Mouse (Mus musculus) kidney, postnatal 0 days (tissue): ENCODE measurements around the gene Tekt1. TPM values are rescaled to one million over a fixed set of nuclear protein-coding genes. Genes with fewer than 3 reads are reported as not detected.
A peak's percentile ranks its signal among the peaks of the same experiment; 100 is the strongest.

Experiments used
- ATAC-seq: fragments of 200-750 bp; cut with Nextera tagmentation; replicated peaks from 2 replicates; pipeline ENCODE4 v1.8.0; 2017; ENCODE audit warnings: low read depth, moderate number of reproducible peaks, moderate TSS enrichment, moderate library complexity; ENCODE audit not compliant: low FRiP score
- DNase-seq: peaks from one replicate; pipeline ENCODE4 v3.0.0-alpha.2; 2016; ENCODE audit warnings: low spot score
- H3K27ac ChIP-seq: fragments of 300-500 bp; sonication (generic); 2 replicates; pipeline ENCODE4 v1.5.1; 2014; ENCODE audit warnings: mild to moderate bottlenecking
- H3K27me3 ChIP-seq: fragments of 300-500 bp; sonication (generic); 2 replicates; pipeline ENCODE4 v1.6.1; 2014; ENCODE audit warnings: low read length, mixed read lengths; ENCODE audit not compliant: insufficient read depth
- H3K36me3 ChIP-seq: fragments of 300-500 bp; sonication (generic); 2 replicates; pipeline ENCODE4 v1.6.1; 2014; ENCODE audit warnings: low read length, mixed read lengths; ENCODE audit not compliant: insufficient read depth
- H3K4me1 ChIP-seq: fragments of 300-500 bp; sonication (generic); replicated peaks from 2 replicates; pipeline ENCODE4 v1.6.1; 2014; ENCODE audit warnings: antibody characterized with exemption, low read length, mixed read lengths; ENCODE audit not compliant: insufficient read depth
- H3K4me2 ChIP-seq: fragments of 300-500 bp; sonication (generic); 2 replicates; pipeline ENCODE4 v1.6.1; 2014; ENCODE audit warnings: mild to moderate bottlenecking, low read length, moderate library complexity, mixed read lengths
- H3K4me3 ChIP-seq: fragments of 300-500 bp; sonication (generic); replicated peaks from 2 replicates; pipeline ENCODE4 v1.5.1; 2014; ENCODE audit warnings: low read depth, low read length
- H3K9ac ChIP-seq: fragments of 300-500 bp; sonication (generic); 2 replicates; pipeline ENCODE4 v1.6.1; 2014; ENCODE audit warnings: low read depth, low read length
- H3K9me3 ChIP-seq: fragments of 300-500 bp; sonication (generic); replicated peaks from 2 replicates; pipeline ENCODE4 v1.6.1; 2016; ENCODE audit warnings: low read length, inconsistent platforms, mixed read lengths
- CTCF ChIP-seq: IDR thresholded peaks from 2 replicates; pipeline ENCODE4 v1.5.1; 2016; ENCODE audit warnings: antibody characterized with exemption, low read depth, mild to moderate bottlenecking, moderate library complexity
- WGBS: fragments of 180-500 bp; shearing (Covaris S2); extraction: QIAGEN DNeasy Blood & Tissue Kit; methylation state at CpG from one replicate; pipeline ENCODE4 v1.1.7; 2014; 5-methylcytosine and 5-hydroxymethylcytosine counted together
- polyA plus RNA-seq: library from polyadenylated mRNA; unstranded; fragments of >200 nt; fragmentation: Nextera tagmentation; extraction: Ambion mirVana; gene quantifications from 2 replicates; pipeline ENCODE4 v1.2.1, GENCODE M21; 2015

Tekt1 gene
- polyA plus RNA-seq, 1 experiment from 2014 or later = 5.1 TPM

GRCm38 (mm10) chr11:72342549-72343237 lies 19.5 kb downstream of the Tekt1 start:
- 11% methylated on average over 7 of the region's 7 CpGs for WGBS
- ATAC-seq = peak; percentile 68; the same call in 1 of the 2 replicates
- H3K27me3 ChIP-seq = no peaks in the 10 kb centered on the region
- H3K27ac ChIP-seq = no peak overlapping the region
- DNase-seq = peak; percentile 89
- H3K36me3 ChIP-seq = no peaks in the 10 kb centered on the region
- no peaks in the 10 kb centered on the region for H3K9me3 ChIP-seq
- no peak overlapping the region for H3K9ac ChIP-seq
- H3K4me3 ChIP-seq = no peak overlapping the region
- H3K4me1 ChIP-seq = 0 out of 2 replicates have a peak, but pooled peaks cover 10% of the 10 kb centered on the region
- peak; percentile 87 for TF ChIP-seq CTCF
- no peak overlapping the region for H3K4me2 ChIP-seq

- no peaks in the 10 kb centered on the region for H3K36me3 ChIP-seq
- peak overlapping the region; percentile 20; the same call in 1 of the 2 replicates for H3K27ac ChIP-seq
- H3K4me3 ChIP-seq = no peak overlapping the region
- no peaks in the 10 kb centered on the region for H3K9me3 ChIP-seq
- H3K27me3 ChIP-seq = no peaks in the 10 kb centered on the region
- no peak overlapping the region for H3K9ac ChIP-seq
- no peak for TF ChIP-seq CTCF
- ATAC-seq = no peak
- 68% methylated on average over 4 of the region's 4 CpGs for WGBS
- 0 out of 2 replicates have a peak, but pooled peaks cover 10% of the 10 kb centered on the region for H3K4me1 ChIP-seq
- no peak for DNase-seq
- no peak overlapping the region for H3K4me2 ChIP-seq
Observed at GRCm38 (mm10) chr11:72339716-72340115, 22.5 kb downstream of the Tekt1 start.

- peak; percentile 53 for ATAC-seq
- no peak overlapping the region for H3K4me2 ChIP-seq
- no peak overlapping the region for H3K9ac ChIP-seq
- no peaks in the 10 kb centered on the region for H3K9me3 ChIP-seq
- H3K4me3 ChIP-seq = no peak overlapping the region
- H3K27ac ChIP-seq = peak overlapping the region; percentile 20; the same call in 1 of the 2 replicates
- no peaks in the 10 kb centered on the region for H3K36me3 ChIP-seq
- 21% methylated on average over 5 of the region's 5 CpGs for WGBS
- H3K4me1 ChIP-seq = 0 out of 2 replicates have a peak, but pooled peaks cover 10% of the 10 kb centered on the region
- DNase-seq = peak; percentile 86
- H3K27me3 ChIP-seq = no peaks in the 10 kb centered on the region
- TF ChIP-seq CTCF = no peak
Observed at GRCm38 (mm10) chr11:72338437-72338871, 23.8 kb downstream of the Tekt1 start.

- 74% methylated on average over 8 of the region's 8 CpGs for WGBS
- no peak for TF ChIP-seq CTCF
- no peak for ATAC-seq
Observed at GRCm38 (mm10) chr11:72336726-72337125, 25.5 kb downstream of the Tekt1 start.

GRCm38 (mm10) chr11:72334653-72335052 lies 27.6 kb downstream of the Tekt1 start:
- no peak overlapping the region for H3K9ac ChIP-seq
- 0 out of 2 replicates have a peak, but pooled peaks cover 10% of the 10 kb centered on the region for H3K4me1 ChIP-seq
- no peak for ATAC-seq
- TF ChIP-seq CTCF = no peak
- no peaks in the 10 kb centered on the region for H3K36me3 ChIP-seq
- no peak for DNase-seq
- H3K4me2 ChIP-seq = no peak overlapping the region
- no peak overlapping the region for H3K4me3 ChIP-seq
- WGBS = 82% methylated on average over 4 of the region's 4 CpGs
- no peak overlapping the region for H3K27ac ChIP-seq
- H3K27me3 ChIP-seq = no peaks in the 10 kb centered on the region
- H3K9me3 ChIP-seq = no peaks in the 10 kb centered on the region

More at GRCm38 (mm10) chr11:72336726-72337125, 25.5 kb downstream of the Tekt1 start:
- Histone ChIP-seq H3K27ac (no peak overlapping the region), H3K9me3 (no peaks in the 10 kb centered on the region), H3K4me2 (no peak overlapping the region), H3K4me3 (no peak overlapping the region), H3K9ac (no peak overlapping the region), H3K36me3 (no peaks in the 10 kb centered on the region), H3K4me1 (0 out of 2 replicates have a peak, but pooled peaks cover 10% of the 10 kb centered on the region), H3K27me3 (no peaks in the 10 kb centered on the region)
- DNase-seq = no peak

GRCm38 (mm10) chr11:72332951-72333667 lies 29.1 kb downstream of the Tekt1 start:
- H3K4me3 ChIP-seq = no peak overlapping the region
- no peak for TF ChIP-seq CTCF
- H3K36me3 ChIP-seq = no peaks in the 10 kb centered on the region
- WGBS = 66% methylated on average over 9 of the region's 9 CpGs
- no peak for ATAC-seq
- no peak overlapping the region for H3K4me2 ChIP-seq
- no peak overlapping the region for H3K9ac ChIP-seq
- no peak for DNase-seq
- no peaks in the 10 kb centered on the region for H3K27me3 ChIP-seq
- no peaks in the 10 kb centered on the region for H3K4me1 ChIP-seq
- no peaks in the 10 kb centered on the region for H3K9me3 ChIP-seq
- no peak overlapping the region for H3K27ac ChIP-seq
